Mouse (Mus musculus) bone marrow, adult 2 months (tissue): Measurements from ENCODE around the gene Dhx35. TPM values are rescaled to one million over a fixed set of nuclear protein-coding genes. Genes with fewer than 3 reads are reported as not detected.

Source experiments
- H3K27ac ChIP-seq: fragments of 200-500 bp; 2 replicates; pipeline ENCODE4 v1.5.1; 2012; ENCODE audit warnings: low read depth, mild to moderate bottlenecking, control low read depth, inconsistent platforms, low read length; ENCODE audit not compliant: control insufficient read depth, poor library complexity, insufficient read depth
- H3K4me1 ChIP-seq: fragments of 200-500 bp; 2 replicates; pipeline ENCODE4 v1.6.1; 2011; ENCODE audit warnings: low read length; ENCODE audit not compliant: control insufficient read depth, insufficient read depth
- H3K4me3 ChIP-seq: fragments of 200-500 bp; replicated peaks from 2 replicates; pipeline ENCODE3; 2011; ENCODE audit warnings: mild to moderate bottlenecking, low read depth, low read length, control low read depth; ENCODE audit not compliant: control insufficient read depth
- CTCF ChIP-seq: fragments of 200-500 bp; IDR thresholded peaks from 2 replicates; pipeline ENCODE4 v1.5.1; 2011; ENCODE audit warnings: low read length, control low read depth; ENCODE audit not compliant: control insufficient read depth, insufficient read depth
- POLR2A ChIP-seq: fragments of 200-500 bp; IDR thresholded peaks from 2 replicates; pipeline ENCODE4 v1.6.1; 2011; ENCODE audit warnings: low read depth, mild to moderate bottlenecking, control low read depth, low read length, borderline replicate concordance; ENCODE audit not compliant: control insufficient read depth
- WGBS: fragments of 180-500 bp; shearing (Covaris S2); methylation state at CpG from one replicate; pipeline ENCODE4 v1.1.7; 2018; 5-methylcytosine and 5-hydroxymethylcytosine counted together
- polyA plus RNA-seq: library from polyadenylated mRNA; stranded (reverse); fragments of >200 nt; gene quantifications from 2 replicates; pipeline ENCODE4 v1.2.4, GENCODE M21; 2011; ENCODE audit warnings: low replicate concordance; ENCODE audit not compliant: missing spikeins, insufficient read depth, insufficient read length

The Dhx35 gene
- polyA plus RNA-seq, 1 experiment = 10.7 TPM

DNA sequence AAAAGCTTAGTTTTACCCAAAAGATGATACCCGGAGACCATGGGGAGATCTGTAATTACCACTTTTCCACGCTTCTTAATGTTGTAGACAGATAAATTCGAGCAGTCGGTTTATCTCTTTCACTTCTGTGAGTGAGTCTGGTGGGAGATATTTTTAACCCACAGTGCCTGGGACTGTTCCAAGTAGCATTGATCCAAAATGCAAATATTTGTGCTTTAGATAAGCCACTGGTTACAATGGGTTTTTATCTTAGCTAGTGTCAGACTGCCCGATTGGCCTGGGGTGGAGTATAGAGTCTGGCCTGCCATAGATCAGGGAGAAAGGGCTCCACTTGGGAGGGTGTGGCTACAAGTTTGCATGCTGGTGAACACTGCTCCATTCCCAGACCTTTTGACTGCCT lies 25.8 kb upstream of the Dhx35 start:
- 10% methylated on average over 5 of the region's 5 CpGs for WGBS
- Histone ChIP-seq H3K4me3 (peak overlapping the region; percentile 84), H3K27ac (no peak overlapping the region), H3K4me1 (peaks cover 3% of the 10 kb centered on the region; the same call in 1 of the 2 replicates)
- TF ChIP-seq CTCF = no peak
- no peak for TF ChIP-seq POLR2A

DNA sequence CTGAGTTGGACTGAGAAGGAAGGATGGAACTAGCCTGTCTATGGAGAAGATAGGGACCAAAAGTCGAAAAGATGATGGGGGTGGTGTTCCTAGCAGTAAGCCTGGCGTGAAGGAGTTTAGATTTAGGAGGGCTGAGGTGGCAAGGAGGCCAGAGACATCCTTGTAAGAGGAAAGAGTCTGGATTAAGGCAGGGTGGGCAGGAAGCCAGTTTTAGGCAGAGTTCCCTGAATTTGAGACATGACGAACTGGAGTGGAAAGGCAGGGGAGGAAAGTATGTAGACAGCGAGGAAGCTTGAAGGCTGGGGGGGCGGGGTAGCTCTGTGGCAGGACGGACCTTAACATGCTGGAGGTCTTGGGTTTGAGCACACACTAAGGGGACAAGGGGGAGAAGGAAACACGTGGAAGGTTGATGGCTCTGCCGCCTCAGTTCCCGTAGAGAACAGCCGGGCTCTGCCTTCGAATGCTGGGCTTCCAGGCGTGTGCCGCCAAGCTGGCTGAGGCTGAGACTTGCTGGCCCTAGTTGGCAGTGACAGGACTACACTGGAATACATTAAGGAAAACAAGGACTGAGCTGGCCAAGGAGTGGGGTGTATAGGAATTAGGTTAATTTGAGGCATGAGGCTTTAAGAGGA lies 24.4 kb upstream of the Dhx35 start:
- WGBS = 76% methylated on average over 13 of the region's 13 CpGs
- H3K27ac ChIP-seq = no peak overlapping the region
- H3K4me1 ChIP-seq = peaks cover 3% of the 10 kb centered on the region; the same call in 1 of the 2 replicates
- no peak for TF ChIP-seq CTCF
- no peak for TF ChIP-seq POLR2A
- H3K4me3 ChIP-seq = peak overlapping the region; percentile 30

DNA sequence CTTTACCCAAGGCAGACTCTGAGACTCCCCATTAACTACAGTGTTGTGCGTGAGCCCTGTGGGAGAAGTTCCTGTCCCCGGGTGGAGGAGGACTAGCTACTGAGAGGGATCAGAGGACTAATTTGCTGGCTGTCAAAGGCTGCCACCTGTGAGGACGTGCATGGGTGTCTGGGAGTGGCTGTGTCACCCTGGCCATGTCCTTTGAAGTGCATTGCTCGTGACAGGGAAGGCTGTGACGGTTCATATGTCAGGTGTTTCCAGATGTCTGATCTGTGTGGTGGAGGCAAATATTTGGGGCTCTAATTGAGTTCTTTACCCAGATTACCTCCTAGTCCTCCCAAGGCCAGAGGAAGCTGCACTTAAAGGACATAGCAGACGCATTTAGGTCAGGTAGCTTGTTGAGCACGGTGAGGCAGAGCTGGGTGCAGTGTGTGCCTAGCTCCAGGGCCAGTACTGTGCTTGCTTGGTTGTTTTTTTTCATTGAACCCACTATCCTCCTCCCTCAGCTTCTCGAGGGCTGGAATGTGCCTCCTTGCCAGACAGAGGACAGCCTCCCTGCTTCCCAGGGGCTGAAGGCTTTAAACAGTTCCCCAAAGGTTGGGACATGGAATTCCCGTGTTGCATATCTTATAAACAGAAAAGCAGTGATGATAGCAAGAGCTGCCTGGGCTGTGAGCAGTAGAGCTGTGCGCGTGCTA lies 23.4 kb upstream of the Dhx35 start:
- no peak overlapping the region for H3K27ac ChIP-seq
- no peak overlapping the region for H3K4me3 ChIP-seq
- H3K4me1 ChIP-seq = peaks cover 3% of the 10 kb centered on the region; the same call in 1 of the 2 replicates
- TF ChIP-seq POLR2A = no peak
- no peak for TF ChIP-seq CTCF
- WGBS = 79% methylated on average over 11 of the region's 11 CpGs

DNA sequence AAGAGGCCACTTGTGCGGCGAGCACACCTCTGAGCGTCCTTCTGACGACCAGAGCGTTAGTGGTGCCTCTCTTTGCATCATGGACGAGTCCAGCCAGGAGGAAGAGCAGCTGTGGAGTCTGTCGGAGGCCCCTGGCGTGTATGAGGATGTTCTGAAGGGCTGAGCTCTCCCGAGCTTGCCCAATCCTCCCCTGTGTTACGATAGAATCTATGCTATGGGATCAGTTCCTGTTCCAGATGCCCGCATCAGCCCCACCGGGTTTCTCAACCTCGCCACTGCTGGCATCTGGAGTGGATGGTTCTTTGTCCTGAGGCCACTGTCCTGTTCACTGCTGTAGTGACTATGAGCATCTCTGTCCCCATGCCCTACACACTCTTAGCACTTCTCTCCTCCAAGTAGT lies 21.8 kb upstream of the Dhx35 start:
- Histone ChIP-seq H3K4me1 (peaks cover 3% of the 10 kb centered on the region; the same call in 1 of the 2 replicates), H3K4me3 (no peak overlapping the region), H3K27ac (no peak overlapping the region)
- WGBS = 55% methylated on average over 13 of the region's 13 CpGs
- TF ChIP-seq POLR2A = no peak
- no peak for TF ChIP-seq CTCF

DNA sequence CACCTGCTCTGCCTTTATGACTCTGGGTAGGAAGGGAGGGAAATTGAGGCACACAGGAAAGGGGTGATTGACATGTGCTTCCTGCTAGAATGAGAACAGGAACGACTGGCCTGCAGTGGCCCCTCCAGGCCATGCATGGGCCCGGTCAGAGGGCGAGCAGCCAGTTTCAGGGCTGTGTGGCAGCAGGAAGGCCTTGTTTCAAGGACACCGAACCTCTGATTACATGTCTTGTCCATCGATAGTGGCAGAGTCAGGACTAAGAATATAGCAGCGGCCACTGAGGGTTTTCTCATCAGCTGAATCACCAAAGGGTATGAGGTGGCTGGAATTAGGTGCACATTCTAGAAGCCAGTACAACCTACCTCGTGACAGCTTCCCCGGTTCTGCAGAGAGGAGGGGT lies 19.7 kb upstream of the Dhx35 start:
- H3K4me1 ChIP-seq = no peaks in the 10 kb centered on the region; the same call in 1 of the 2 replicates
- TF ChIP-seq POLR2A (no peak), CTCF (no peak)
- 51% methylated on average over 8 of the region's 8 CpGs for WGBS
- no peak overlapping the region for H3K4me3 ChIP-seq
- no peak overlapping the region for H3K27ac ChIP-seq

DNA sequence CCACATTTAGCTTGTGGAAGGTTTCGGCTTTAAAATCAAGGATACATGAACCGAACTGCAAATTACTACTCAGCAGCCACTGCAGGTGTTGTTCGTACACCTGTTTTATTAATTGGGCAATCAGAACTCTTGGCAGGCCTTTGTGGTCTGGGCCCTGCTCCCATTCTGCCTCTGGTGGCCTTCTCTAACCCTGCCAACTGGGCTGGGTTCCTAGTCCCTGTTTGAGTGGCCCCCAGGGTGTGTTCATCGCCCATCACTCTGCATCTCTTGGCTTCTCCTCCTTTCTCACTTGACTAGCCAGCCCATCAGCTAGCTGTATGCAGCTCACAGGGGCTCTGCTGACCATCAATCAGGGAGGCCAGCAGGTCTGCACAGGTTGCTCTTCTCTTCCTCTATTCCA lies 17.9 kb upstream of the Dhx35 start:
- no peaks in the 10 kb centered on the region; the same call in 1 of the 2 replicates for H3K4me1 ChIP-seq
- no peak overlapping the region for H3K4me3 ChIP-seq
- TF ChIP-seq POLR2A (no peak), CTCF (no peak)
- no peak overlapping the region for H3K27ac ChIP-seq
- WGBS = 90% methylated on average over 4 of the region's 4 CpGs

DNA sequence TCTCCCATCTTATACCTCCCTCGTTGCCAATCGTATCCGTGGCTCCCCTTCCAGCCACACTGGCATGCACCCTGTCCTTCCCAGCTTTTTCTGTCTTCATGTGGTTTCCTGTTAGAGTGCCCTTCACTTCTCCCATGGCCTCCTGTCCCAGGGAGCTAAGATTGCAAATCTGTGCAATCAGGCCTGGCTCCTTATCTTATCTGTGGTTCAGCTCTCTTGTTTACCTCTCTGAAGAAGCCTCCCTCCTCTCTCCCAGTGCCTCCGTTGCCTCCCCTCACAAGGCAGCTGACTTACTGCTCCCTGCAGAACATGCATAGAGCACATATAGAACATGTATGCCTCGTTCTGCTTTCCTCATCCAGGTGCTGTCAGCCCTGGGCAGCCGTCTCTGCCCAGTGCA lies 17.1 kb upstream of the Dhx35 start:
- Histone ChIP-seq H3K4me1 (no peaks in the 10 kb centered on the region; the same call in 1 of the 2 replicates), H3K27ac (no peak overlapping the region), H3K4me3 (no peak overlapping the region)
- TF ChIP-seq POLR2A (no peak), CTCF (no peak)
- WGBS = 68% methylated on average over 6 of the region's 6 CpGs

DNA sequence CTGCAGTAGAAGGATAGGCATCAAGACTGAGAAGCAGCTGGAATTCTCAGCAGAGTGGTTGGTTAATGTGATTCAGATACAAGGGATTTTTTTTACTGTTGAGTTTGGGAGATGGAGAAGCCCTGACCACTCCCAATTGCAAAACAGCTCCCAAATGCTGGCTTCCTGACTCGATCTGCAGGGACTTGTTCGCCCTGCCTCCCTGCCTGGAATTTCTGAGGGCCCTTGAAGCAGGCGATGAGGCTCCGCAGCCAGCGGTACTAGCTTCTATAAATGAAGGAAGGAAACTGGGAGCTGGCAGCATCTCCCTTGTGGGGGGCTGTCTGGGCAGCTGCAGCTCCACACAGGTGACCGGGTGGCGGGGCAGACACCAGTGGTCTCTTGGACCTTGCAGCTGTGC lies 16.3 kb upstream of the Dhx35 start:
- H3K27ac ChIP-seq = no peak overlapping the region
- WGBS = 81% methylated on average over 7 of the region's 7 CpGs
- H3K4me1 ChIP-seq = no peaks in the 10 kb centered on the region; the same call in 1 of the 2 replicates
- no peak overlapping the region for H3K4me3 ChIP-seq
- no peak for TF ChIP-seq POLR2A
- TF ChIP-seq CTCF = no peak

DNA sequence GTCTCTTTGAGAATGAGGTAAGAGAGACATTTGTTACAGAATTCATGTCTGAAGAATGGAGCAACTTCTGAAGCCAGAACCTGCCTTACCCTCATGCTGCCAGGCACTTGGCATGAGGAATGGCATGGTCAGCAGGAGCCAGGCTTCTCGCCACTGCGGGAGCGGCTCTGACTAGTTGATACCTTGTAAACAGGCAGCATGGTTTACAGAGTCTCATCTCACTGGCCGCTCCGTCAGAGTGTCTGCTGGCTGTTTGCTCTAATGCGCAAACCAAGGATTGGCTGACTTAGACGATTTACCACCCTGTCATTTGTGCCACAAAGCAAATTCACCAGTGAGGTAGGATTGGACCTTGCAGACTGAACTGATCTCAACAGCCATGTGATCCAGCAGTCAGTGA lies 13.5 kb upstream of the Dhx35 start:
- H3K4me3 ChIP-seq = no peak overlapping the region
- WGBS = 94% methylated on average over 7 of the region's 7 CpGs
- TF ChIP-seq POLR2A = no peak
- TF ChIP-seq CTCF = no peak
- no peaks in the 10 kb centered on the region for H3K4me1 ChIP-seq
- no peak overlapping the region for H3K27ac ChIP-seq
